Mouse (Mus musculus) heart, embryonic 16.5 days (tissue): ENCODE data around the gene 3110021N24Rik. TPM values are rescaled to one million over a fixed set of nuclear protein-coding genes. Genes with fewer than 3 reads are reported as not detected.

Experiments used
- ATAC-seq: fragments of 200-750 bp; cut with Nextera tagmentation; replicated peaks from 2 replicates; pipeline ENCODE4 v1.8.0; 2017; ENCODE audit warnings: moderate number of reproducible peaks; ENCODE audit not compliant: insufficient read depth, low FRiP score; ENCODE audit errors: extremely low read depth
- H3K27ac ChIP-seq: fragments of 300-500 bp; sonication (generic); 2 replicates; pipeline ENCODE4 v1.5.1; 2014; ENCODE audit warnings: mild to moderate bottlenecking, low read length, control low read depth, moderate library complexity
- H3K27me3 ChIP-seq: fragments of 300-500 bp; sonication (generic); 2 replicates; pipeline ENCODE4 v1.6.1; 2014; ENCODE audit warnings: low read length, mixed read lengths; ENCODE audit not compliant: control insufficient read depth, insufficient read depth
- H3K36me3 ChIP-seq: fragments of 300-500 bp; sonication (generic); 2 replicates; pipeline ENCODE4 v1.6.1; 2014; ENCODE audit not compliant: control insufficient read depth, insufficient read depth
- H3K4me1 ChIP-seq: fragments of 300-500 bp; sonication (generic); 2 replicates; pipeline ENCODE4 v1.6.1; 2014; ENCODE audit warnings: low read length, mixed read lengths; ENCODE audit not compliant: control insufficient read depth, insufficient read depth
- H3K4me2 ChIP-seq: fragments of 300-500 bp; sonication (generic); 2 replicates; pipeline ENCODE4 v1.6.1; 2014; ENCODE audit warnings: low read depth, mild to moderate bottlenecking, control low read depth, low read length
- H3K4me3 ChIP-seq: fragments of 300-500 bp; sonication (generic); 2 replicates; pipeline ENCODE4 v1.5.1; 2014; ENCODE audit warnings: mild to moderate bottlenecking, control low read depth, low read length
- H3K9ac ChIP-seq: fragments of 300-500 bp; sonication (generic); 2 replicates; pipeline ENCODE4 v1.6.1; 2014; ENCODE audit warnings: low read length, control low read depth
- H3K9me3 ChIP-seq: fragments of 300-500 bp; sonication (generic); replicated peaks from 2 replicates; pipeline ENCODE4 v1.6.1; 2016; ENCODE audit warnings: low read length; ENCODE audit not compliant: control insufficient read depth
- WGBS: fragments of 180-500 bp; shearing (Covaris S2); extraction: QIAGEN DNeasy Blood & Tissue Kit; methylation state at CpG from one replicate; pipeline ENCODE4 v1.1.7; 2014; 5-methylcytosine and 5-hydroxymethylcytosine counted together
- polyA plus RNA-seq: library from polyadenylated mRNA; unstranded; fragments of >200 nt; fragmentation: Nextera tagmentation; extraction: Ambion mirVana; gene quantifications from 2 replicates; pipeline ENCODE4 v1.2.1, GENCODE M21; 2015

Gene 3110021N24Rik
- polyA plus RNA-seq, 1 experiment from 2014 or later: 1.2 TPM

DNA sequence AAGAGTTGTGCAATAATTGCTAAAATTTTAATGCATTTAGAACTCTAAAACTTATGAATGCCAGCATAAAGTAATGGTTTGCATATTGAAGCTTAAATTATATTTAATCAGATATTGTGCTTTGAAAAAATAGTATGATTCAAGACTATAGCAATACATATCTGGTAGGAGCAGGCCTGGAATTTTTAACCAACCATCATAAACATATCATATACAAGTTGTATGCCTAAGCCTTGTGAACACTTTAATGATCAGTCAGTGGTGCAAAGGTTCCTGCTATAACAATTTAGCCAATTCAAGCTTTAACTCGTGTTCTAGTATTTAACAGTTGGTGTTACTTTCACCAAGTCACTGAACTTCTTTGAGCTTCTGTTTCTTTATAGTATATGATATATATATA is 11.0 kb downstream of the 3110021N24Rik start:
- Histone ChIP-seq H3K9me3 (peaks cover 3% of the 10 kb centered on the region; the same call in 1 of the 2 replicates), H3K4me1 (no peaks in the 10 kb centered on the region), H3K9ac (no peak overlapping the region), H3K27me3 (no peaks in the 10 kb centered on the region), H3K4me2 (no peak overlapping the region), H3K36me3 (peaks cover 2% of the 10 kb centered on the region; the same call in 1 of the 2 replicates), H3K4me3 (no peak overlapping the region), H3K27ac (no peak overlapping the region)
- 75% methylated on average over 1 of the region's 1 CpGs for WGBS
- no peak for ATAC-seq

DNA sequence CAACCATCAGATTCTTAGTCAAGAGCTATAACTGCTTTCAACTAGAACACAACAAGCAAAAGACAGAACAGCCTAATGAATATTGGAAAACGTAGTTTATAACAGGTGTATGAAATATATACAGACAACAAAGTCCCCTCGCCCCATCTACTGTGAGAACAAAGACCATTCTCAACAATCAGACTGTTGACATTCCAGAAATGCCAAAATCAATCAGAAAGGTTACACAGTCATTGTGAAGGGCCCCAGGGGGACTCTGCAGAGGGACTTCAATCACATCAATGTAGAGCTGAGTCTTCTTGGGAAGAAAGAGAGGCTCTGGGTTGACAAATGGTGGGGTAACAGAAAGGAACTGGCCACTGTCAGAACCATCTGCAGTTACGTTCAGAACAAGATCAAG is 12.1 kb downstream of the 3110021N24Rik start:
- Histone ChIP-seq H3K9ac (no peak overlapping the region), H3K4me1 (no peaks in the 10 kb centered on the region), H3K4me3 (no peak overlapping the region), H3K4me2 (no peak overlapping the region), H3K27me3 (no peaks in the 10 kb centered on the region), H3K27ac (no peak overlapping the region), H3K9me3 (peaks cover 6% of the 10 kb centered on the region; the same call in 1 of the 2 replicates), H3K36me3 (no peaks in the 10 kb centered on the region)
- ATAC-seq: no peak
- 53% methylated on average over 3 of the region's 3 CpGs for WGBS

GRCm38 (mm10) chr4:108746160-108746873 is 26.9 kb downstream of the 3110021N24Rik start:
- H3K4me1 ChIP-seq: no peaks in the 10 kb centered on the region
- no peak overlapping the region for H3K9ac ChIP-seq
- ATAC-seq: no peak
- WGBS: 92% methylated on average over 3 of the region's 3 CpGs
- no peaks in the 10 kb centered on the region for H3K36me3 ChIP-seq
- no peaks in the 10 kb centered on the region for H3K9me3 ChIP-seq
- no peaks in the 10 kb centered on the region for H3K27me3 ChIP-seq
- no peak overlapping the region for H3K4me2 ChIP-seq
- H3K27ac ChIP-seq: no peak overlapping the region
- H3K4me3 ChIP-seq: no peak overlapping the region

DNA sequence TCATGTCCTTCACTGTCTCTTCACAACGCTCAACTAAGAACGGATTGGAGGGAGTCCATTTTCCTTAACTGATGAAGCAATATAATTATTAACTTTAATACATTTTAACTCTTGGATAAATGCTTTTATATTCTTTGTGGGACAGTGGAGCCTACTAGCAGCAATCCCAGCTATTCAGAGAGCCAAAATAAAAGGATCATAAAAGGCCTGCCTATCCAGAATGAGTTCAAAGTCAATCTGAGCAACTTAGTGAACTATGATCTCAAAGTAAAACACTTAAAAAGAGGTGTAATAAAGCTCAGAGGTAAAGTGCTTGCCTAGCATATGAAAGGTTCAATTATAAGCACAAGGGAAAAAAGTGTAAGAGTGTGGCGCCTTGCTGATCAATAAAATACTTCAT is 40.1 kb downstream of the 3110021N24Rik start:
- H3K4me1 ChIP-seq: peaks cover 3% of the 10 kb centered on the region; the same call in 1 of the 2 replicates
- H3K36me3 ChIP-seq: no peaks in the 10 kb centered on the region
- H3K27me3 ChIP-seq: no peaks in the 10 kb centered on the region
- H3K4me3 ChIP-seq: no peak overlapping the region
- ATAC-seq: no peak
- no peak overlapping the region for H3K9ac ChIP-seq
- no peak overlapping the region for H3K27ac ChIP-seq
- H3K4me2 ChIP-seq: no peak overlapping the region
- WGBS: 96% methylated on average over 3 of the region's 3 CpGs
- no peaks in the 10 kb centered on the region for H3K9me3 ChIP-seq

DNA sequence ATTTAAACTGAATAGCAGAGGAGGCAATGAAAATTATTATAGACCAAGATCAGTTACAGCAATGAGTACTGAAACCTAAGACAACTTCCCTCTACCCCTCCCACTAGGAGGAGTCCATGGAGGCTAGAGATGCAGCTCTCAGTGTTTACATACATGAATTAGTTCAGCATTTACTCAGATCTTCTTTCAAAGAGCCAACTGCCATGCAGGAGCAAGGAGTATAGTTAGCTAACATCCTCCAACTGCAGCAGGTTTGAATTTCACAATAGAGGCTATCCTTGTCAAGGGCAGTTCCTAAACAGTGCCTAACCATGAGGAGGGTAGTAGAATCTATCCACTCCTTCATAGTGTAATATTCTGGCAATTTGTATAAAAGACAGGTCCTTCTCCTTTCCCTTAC is 49.1 kb downstream of the 3110021N24Rik start:
- Histone ChIP-seq H3K9ac (no peak overlapping the region), H3K27ac (no peak overlapping the region), H3K36me3 (no peaks in the 10 kb centered on the region), H3K4me2 (no peak overlapping the region), H3K27me3 (no peaks in the 10 kb centered on the region), H3K9me3 (no peaks in the 10 kb centered on the region), H3K4me3 (no peak overlapping the region), H3K4me1 (peaks cover 3% of the 10 kb centered on the region; the same call in 1 of the 2 replicates)
- ATAC-seq: no peak

GRCm38 (mm10) chr4:108779763-108780056 is 60.3 kb downstream of the 3110021N24Rik start:
- Histone ChIP-seq H3K27ac (peak overlapping the region; percentile 94), H3K36me3 (no peaks in the 10 kb centered on the region), H3K4me1 (peaks cover 2% of the 10 kb centered on the region; the same call in 1 of the 2 replicates), H3K4me3 (peak overlapping the region; percentile 90), H3K9me3 (no peaks in the 10 kb centered on the region), H3K9ac (peak overlapping the region; percentile 96), H3K4me2 (peak overlapping the region; percentile 66), H3K27me3 (no peaks in the 10 kb centered on the region)
- ATAC-seq: no peak
- 3% methylated on average over 7 of the region's 7 CpGs for WGBS

DNA sequence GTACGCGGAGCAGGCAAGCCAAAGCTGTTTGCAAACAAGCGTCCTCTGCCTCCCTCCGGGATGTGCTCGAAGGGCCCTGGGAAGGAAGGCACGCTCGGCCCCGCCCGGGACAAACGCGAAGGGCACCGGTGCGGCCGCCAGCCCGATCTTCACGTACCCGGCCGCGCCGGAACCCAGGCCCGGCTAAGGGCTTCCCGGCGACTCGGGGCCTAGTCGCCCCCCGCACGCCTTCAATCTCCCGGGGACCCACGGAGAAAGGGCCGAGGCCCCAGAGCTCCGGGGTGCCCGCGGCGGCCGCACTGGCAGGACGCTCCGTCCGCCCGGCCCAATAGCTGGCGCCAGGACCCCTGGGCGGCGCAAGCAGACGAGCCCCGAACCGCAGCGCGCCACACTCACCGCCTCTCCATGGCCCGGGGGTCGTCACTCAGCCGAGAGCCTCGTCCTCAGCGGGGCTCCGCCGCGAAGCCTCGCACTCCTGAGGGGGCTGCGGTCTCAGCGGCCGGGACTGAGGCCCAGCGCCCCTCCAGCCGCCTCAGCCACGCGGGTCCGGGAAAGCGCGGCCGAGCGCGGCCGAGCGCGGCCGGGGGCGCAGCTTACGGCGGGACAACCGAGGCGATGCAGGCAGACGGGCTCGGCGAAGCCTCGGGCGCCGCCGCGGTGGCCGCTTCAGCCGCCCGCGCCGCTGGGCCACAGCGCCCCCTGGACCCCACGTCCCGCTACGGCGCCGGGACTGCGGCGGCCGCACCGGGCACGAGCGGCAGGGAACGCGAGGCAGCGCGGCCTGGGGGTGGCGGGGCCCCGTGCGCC is 60.8 kb downstream of the 3110021N24Rik start, which contains the start of gene Zfyve9:
Zfyve9 (minus strand) TSS at position 742 of the 807 bp plus-strand sequence.
- peak within 1 kb of the TSS; percentile 96 for H3K9ac ChIP-seq
- H3K4me3 ChIP-seq: peak within 1 kb of the TSS; percentile 90
- peaks cover 2% of the 10 kb centered on the region; the same call in 1 of the 2 replicates for H3K4me1 ChIP-seq
- H3K9me3 ChIP-seq: no peaks in the 10 kb centered on the region
- ATAC-seq: peak; percentile 93
- peak within 1 kb of the TSS; percentile 94 for H3K27ac ChIP-seq
- WGBS: under 1% methylated on average over 86 of the region's 111 CpGs
- H3K27me3 ChIP-seq: no peaks in the 10 kb centered on the region
- H3K4me2 ChIP-seq: peak within 1 kb of the TSS; percentile 66
- no peaks in the 10 kb centered on the region for H3K36me3 ChIP-seq

- peaks cover 2% of the 10 kb centered on the region; the same call in 1 of the 2 replicates for H3K4me1 ChIP-seq
- H3K9ac ChIP-seq: peak overlapping the region; percentile 96
- no peak for ATAC-seq
- H3K9me3 ChIP-seq: no peaks in the 10 kb centered on the region
- peak overlapping the region; percentile 90 for H3K4me3 ChIP-seq
- H3K36me3 ChIP-seq: no peaks in the 10 kb centered on the region
- H3K4me2 ChIP-seq: peak overlapping the region; percentile 66
- WGBS: under 1% methylated on average over 17 of the region's 20 CpGs
- no peaks in the 10 kb centered on the region for H3K27me3 ChIP-seq
- H3K27ac ChIP-seq: peak overlapping the region; percentile 94
These were observed 61.4 kb downstream of the 3110021N24Rik start for GRCm38 (mm10) chr4:108780864-108781205.

DNA sequence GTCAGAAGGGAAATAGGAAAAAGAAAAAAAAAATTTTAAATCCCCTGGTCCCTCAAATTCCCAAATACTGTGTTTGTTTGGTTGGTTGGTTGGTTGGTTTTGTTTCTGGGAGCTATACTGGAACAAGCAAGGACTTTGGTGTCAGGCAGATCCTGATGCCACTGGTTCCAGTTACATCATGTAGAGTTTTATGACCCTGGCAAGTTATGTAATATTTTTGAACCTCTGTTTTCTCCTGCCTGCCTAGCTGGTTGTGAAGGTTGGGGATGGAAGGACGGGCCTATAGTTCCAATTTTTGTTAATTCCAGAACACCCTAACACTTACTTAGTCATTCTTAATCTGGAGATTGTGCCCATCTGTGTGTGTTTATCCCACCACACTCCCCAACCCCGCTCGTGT is 62.1 kb downstream of the 3110021N24Rik start:
- Histone ChIP-seq H3K4me3 (no peak overlapping the region), H3K27me3 (no peaks in the 10 kb centered on the region), H3K27ac (no peak overlapping the region), H3K4me2 (peak overlapping the region; percentile 66), H3K4me1 (peaks cover 2% of the 10 kb centered on the region; the same call in 1 of the 2 replicates), H3K9me3 (no peaks in the 10 kb centered on the region), H3K9ac (no peak overlapping the region), H3K36me3 (no peaks in the 10 kb centered on the region)
- ATAC-seq: no peak
- WGBS: 60% methylated on average over 3 of the region's 3 CpGs
